Mouse (Mus musculus) neural tube, embryonic 11.5 days (tissue): ENCODE results near the gene Mrps9. TPM values are rescaled to one million over a fixed set of nuclear protein-coding genes. Genes with fewer than 3 reads are reported as not detected.

ENCODE experiments used
- ATAC-seq: fragments of 200-750 bp; cut with Nextera tagmentation; 2 replicates; pipeline ENCODE4 v1.8.0; 2017; ENCODE audit warnings: moderate number of reproducible peaks, mild to moderate bottlenecking, moderate TSS enrichment, moderate library complexity; ENCODE audit not compliant: insufficient read depth, low FRiP score, low TSS enrichment
- DNase-seq: peaks from one replicate; pipeline ENCODE4 v3.0.0-alpha.2; 2015; ENCODE audit warnings: low spot score
- H3K27ac ChIP-seq: fragments of 300-500 bp; sonication (generic); 2 replicates; pipeline ENCODE4 v1.5.1; 2014; ENCODE audit warnings: low read depth, mild to moderate bottlenecking, low read length
- H3K27me3 ChIP-seq: fragments of 300-500 bp; sonication (generic); 2 replicates; pipeline ENCODE4 v1.6.1; 2014; ENCODE audit warnings: mild to moderate bottlenecking, low read length, mixed read lengths; ENCODE audit not compliant: control insufficient read depth, insufficient read depth
- H3K36me3 ChIP-seq: fragments of 300-500 bp; sonication (generic); 2 replicates; pipeline ENCODE4 v1.6.1; 2014; ENCODE audit warnings: mild to moderate bottlenecking, low read length, moderate library complexity, mixed read lengths; ENCODE audit not compliant: control insufficient read depth, insufficient read depth
- H3K4me1 ChIP-seq: fragments of 300-500 bp; sonication (generic); 2 replicates; pipeline ENCODE4 v1.6.1; 2014; ENCODE audit warnings: low read length, mixed read lengths; ENCODE audit not compliant: control insufficient read depth, insufficient read depth
- H3K4me2 ChIP-seq: fragments of 300-500 bp; sonication (generic); 2 replicates; pipeline ENCODE4 v1.6.1; 2014; ENCODE audit warnings: low read depth, mild to moderate bottlenecking, moderate library complexity
- H3K4me3 ChIP-seq: fragments of 300-500 bp; sonication (generic); 2 replicates; pipeline ENCODE4 v1.5.1; 2014; ENCODE audit warnings: low read depth, low read length
- H3K9ac ChIP-seq: fragments of 300-500 bp; sonication (generic); 2 replicates; pipeline ENCODE4 v1.6.1; 2014; ENCODE audit warnings: mild to moderate bottlenecking, low read length
- H3K9me3 ChIP-seq: fragments of 300-500 bp; sonication (generic); 2 replicates; pipeline ENCODE4 v1.6.1; 2016; ENCODE audit warnings: low read length; ENCODE audit not compliant: control insufficient read depth
- WGBS: fragments of 180-500 bp; shearing (Covaris S2); extraction: QIAGEN DNeasy Blood & Tissue Kit; methylation state at CpG from one replicate; pipeline ENCODE4 v1.1.7; 2014; 5-methylcytosine and 5-hydroxymethylcytosine counted together
- polyA plus RNA-seq: library from polyadenylated mRNA; unstranded; fragments of >200 nt; fragmentation: Nextera tagmentation; extraction: Ambion mirVana; gene quantifications from 2 replicates; pipeline ENCODE4 v1.2.1, GENCODE M21; 2014

Mrps9 gene
- polyA plus RNA-seq, 1 experiment from 2014 or later: 58.4 TPM

- peak overlapping the region; percentile 23; the same call in 1 of the 2 replicates for H3K27ac ChIP-seq
- no peaks in the 10 kb centered on the region for H3K27me3 ChIP-seq
- no peaks in the 10 kb centered on the region for H3K9me3 ChIP-seq
- H3K4me2 ChIP-seq: peak overlapping the region; percentile 12; the same call in 1 of the 2 replicates
- whole genome bisulfite sequencing: 28% methylated on average over 22 of the region's 22 CpGs
- H3K36me3 ChIP-seq: no peaks in the 10 kb centered on the region
- no peak overlapping the region for H3K4me3 ChIP-seq
- H3K4me1 ChIP-seq: peaks cover 7% of the 10 kb centered on the region; the same call in 1 of the 2 replicates
- DNase-seq (peak; percentile 73), ATAC-seq (peak; percentile 77)
- no peak overlapping the region for H3K9ac ChIP-seq
Observed at GRCm38 (mm10) chr1:42888541-42889349, 37.7 kb downstream of the Mrps9 start.

DNA sequence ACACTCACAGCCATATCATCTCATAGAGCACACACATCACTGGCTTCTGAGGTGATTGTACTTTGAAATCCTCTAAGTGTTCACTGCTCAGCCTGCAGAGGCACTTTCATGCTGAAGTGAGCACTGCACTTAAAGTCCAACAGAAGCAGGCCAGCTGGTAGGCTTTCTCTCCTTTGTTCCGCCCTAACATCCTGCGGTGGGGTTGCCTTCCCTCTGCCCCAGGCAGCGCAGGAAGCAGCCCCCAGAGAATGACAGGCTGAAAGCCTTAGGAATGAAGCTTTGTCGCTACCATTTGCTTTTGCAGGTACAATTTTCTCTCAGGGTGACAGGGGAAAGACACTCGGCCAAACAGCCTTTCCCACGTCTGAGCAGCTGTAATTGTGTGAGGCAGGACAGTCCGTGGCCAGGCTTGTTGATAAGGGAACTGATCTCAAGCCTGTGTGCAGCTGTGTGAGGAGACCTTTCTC is 38.4 kb downstream of the Mrps9 start:
- H3K36me3 ChIP-seq: no peaks in the 10 kb centered on the region
- no peak overlapping the region for H3K4me3 ChIP-seq
- H3K27me3 ChIP-seq: no peaks in the 10 kb centered on the region
- H3K9me3 ChIP-seq: no peaks in the 10 kb centered on the region
- peak; percentile 53 for DNase-seq
- H3K9ac ChIP-seq: no peak overlapping the region
- H3K4me2 ChIP-seq: no peak overlapping the region
- H3K4me1 ChIP-seq: peaks cover 7% of the 10 kb centered on the region; the same call in 1 of the 2 replicates
- ATAC-seq: peak; percentile 39
- peak overlapping the region; percentile 67 for H3K27ac ChIP-seq
- 23% methylated on average over 7 of the region's 7 CpGs for WGBS

DNA sequence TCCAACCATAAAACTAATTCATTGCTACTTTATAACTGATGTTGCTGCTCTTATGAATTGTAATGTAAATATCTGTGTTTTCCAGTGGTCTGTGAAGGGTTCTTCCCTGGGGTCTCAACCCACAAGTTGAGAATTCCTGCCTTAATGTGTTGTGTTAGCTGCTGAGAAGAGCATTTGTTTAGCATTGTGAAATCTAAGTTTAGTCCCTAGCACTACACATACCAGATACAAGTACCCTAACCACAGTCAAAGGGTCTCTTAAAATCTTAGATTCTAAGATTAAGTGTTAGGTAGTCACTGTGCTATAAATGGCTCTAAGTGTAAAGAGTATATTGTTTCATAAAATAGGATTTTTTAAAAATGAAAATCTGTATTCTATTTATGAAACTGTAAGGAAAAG is 43.7 kb downstream of the Mrps9 start:
- H3K4me3 ChIP-seq: no peak overlapping the region
- H3K9ac ChIP-seq: no peak overlapping the region
- no peak overlapping the region for H3K27ac ChIP-seq
- H3K4me1 ChIP-seq: no peaks in the 10 kb centered on the region; the same call in 1 of the 2 replicates
- no peaks in the 10 kb centered on the region for H3K27me3 ChIP-seq
- H3K9me3 ChIP-seq: no peaks in the 10 kb centered on the region
- ATAC-seq (no peak), DNase-seq (no peak)
- H3K4me2 ChIP-seq: no peak overlapping the region
- peaks cover 1% of the 10 kb centered on the region; the same call in 1 of the 2 replicates for H3K36me3 ChIP-seq

DNA sequence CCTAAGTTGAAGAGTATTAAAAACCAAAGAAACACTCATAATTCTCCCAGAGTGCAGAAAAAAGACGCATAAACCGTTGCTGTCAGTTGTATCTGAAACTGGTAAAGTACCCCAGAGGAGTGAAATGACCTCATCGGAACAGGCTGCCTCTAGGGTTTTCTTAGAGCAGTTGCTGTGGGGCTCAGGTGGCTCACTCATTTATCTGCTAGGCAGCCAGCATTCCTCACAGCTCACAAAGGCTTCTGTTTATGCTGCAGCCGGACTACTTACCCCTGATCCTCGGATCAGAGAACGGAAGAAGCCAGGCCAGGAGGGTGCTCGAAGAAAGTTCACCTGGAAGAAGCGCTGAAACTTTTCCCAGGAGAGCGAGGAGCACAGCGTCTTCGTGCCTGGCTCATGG is 54.1 kb downstream of the Mrps9 start:
- Histone ChIP-seq H3K36me3 (peaks cover 3% of the 10 kb centered on the region), H3K27ac (no peak overlapping the region), H3K9ac (no peak overlapping the region), H3K9me3 (no peaks in the 10 kb centered on the region), H3K4me2 (no peak overlapping the region), H3K4me3 (no peak overlapping the region), H3K27me3 (no peaks in the 10 kb centered on the region), H3K4me1 (no peaks in the 10 kb centered on the region)
- no peak for ATAC-seq
- DNase-seq: peak; percentile 19
- WGBS: 91% methylated on average over 11 of the region's 11 CpGs

GRCm38 (mm10) chr1:42906696-42907095 is 55.7 kb downstream of the Mrps9 start:
- H3K27me3 ChIP-seq: no peaks in the 10 kb centered on the region
- no peak for DNase-seq
- no peaks in the 10 kb centered on the region for H3K4me1 ChIP-seq
- no peaks in the 10 kb centered on the region for H3K9me3 ChIP-seq
- ATAC-seq: no peak
- no peak overlapping the region for H3K9ac ChIP-seq
- H3K4me2 ChIP-seq: no peak overlapping the region
- H3K27ac ChIP-seq: no peak overlapping the region
- H3K4me3 ChIP-seq: no peak overlapping the region
- H3K36me3 ChIP-seq: no peaks in the 10 kb centered on the region; the same call in 1 of the 2 replicates
- 83% methylated on average over 7 of the region's 7 CpGs for WGBS

GRCm38 (mm10) chr1:42907153-42907552 is 56.1 kb downstream of the Mrps9 start:
- ATAC-seq: no peak
- WGBS: 54% methylated on average over 4 of the region's 4 CpGs
- Histone ChIP-seq H3K4me1 (no peaks in the 10 kb centered on the region), H3K9ac (no peak overlapping the region), H3K9me3 (no peaks in the 10 kb centered on the region), H3K4me3 (no peak overlapping the region), H3K27me3 (no peaks in the 10 kb centered on the region), H3K27ac (no peak overlapping the region), H3K36me3 (no peaks in the 10 kb centered on the region; the same call in 1 of the 2 replicates), H3K4me2 (no peak overlapping the region)
- DNase-seq: no peak

DNA sequence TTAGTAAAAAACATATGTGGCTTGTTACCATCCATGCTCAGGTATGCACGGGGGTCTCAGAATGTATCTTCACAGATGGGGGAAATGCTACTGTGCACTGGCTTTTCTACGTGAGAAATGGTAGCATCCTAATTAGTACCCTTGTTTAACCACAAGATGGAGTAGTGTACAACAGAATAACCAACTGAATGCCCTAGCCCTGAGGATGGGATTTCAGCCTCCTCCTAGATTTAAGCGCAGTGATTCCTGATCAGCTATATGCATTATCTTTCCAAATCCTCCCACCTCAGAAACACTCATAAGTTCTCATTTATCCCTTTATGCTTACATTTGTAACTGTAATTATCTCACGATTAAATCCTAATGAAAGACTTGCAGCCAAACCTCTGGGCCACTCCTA is 64.0 kb downstream of the Mrps9 start:
- ATAC-seq (peak; percentile 67; the same call in 1 of the 2 replicates), DNase-seq (peak; percentile 15)
- Histone ChIP-seq H3K27ac (no peak overlapping the region), H3K36me3 (no peaks in the 10 kb centered on the region), H3K9ac (no peak overlapping the region), H3K4me1 (no peaks in the 10 kb centered on the region), H3K4me2 (no peak overlapping the region), H3K27me3 (no peaks in the 10 kb centered on the region), H3K9me3 (no peaks in the 10 kb centered on the region), H3K4me3 (no peak overlapping the region)
- WGBS: 17% methylated on average over 4 of the region's 4 CpGs

DNA sequence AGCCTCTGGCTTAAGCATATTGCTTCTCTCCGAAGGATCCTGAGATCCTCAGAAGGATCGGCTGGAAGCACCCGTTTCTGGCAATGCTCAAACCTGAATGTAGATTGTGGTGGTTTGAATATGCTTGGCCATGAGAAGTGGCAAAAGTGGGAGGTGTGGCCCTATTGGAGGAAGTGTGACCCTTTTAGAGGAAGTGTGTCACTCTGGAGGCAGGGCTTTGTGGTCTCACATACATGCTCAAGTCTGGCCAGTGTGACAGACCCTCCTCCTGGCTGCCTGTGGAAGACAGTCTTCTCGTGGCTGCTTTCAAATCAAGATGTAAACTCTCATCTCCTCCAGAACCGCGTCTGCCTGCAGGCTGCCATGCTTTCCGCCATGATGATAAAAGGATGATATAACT is 65.7 kb downstream of the Mrps9 start:
- Histone ChIP-seq H3K4me1 (no peaks in the 10 kb centered on the region), H3K27me3 (no peaks in the 10 kb centered on the region), H3K36me3 (no peaks in the 10 kb centered on the region), H3K9me3 (no peaks in the 10 kb centered on the region), H3K9ac (no peak overlapping the region), H3K4me3 (no peak overlapping the region), H3K27ac (no peak overlapping the region), H3K4me2 (no peak overlapping the region)
- WGBS: 87% methylated on average over 7 of the region's 7 CpGs
- ATAC-seq (no peak), DNase-seq (no peak)

DNA sequence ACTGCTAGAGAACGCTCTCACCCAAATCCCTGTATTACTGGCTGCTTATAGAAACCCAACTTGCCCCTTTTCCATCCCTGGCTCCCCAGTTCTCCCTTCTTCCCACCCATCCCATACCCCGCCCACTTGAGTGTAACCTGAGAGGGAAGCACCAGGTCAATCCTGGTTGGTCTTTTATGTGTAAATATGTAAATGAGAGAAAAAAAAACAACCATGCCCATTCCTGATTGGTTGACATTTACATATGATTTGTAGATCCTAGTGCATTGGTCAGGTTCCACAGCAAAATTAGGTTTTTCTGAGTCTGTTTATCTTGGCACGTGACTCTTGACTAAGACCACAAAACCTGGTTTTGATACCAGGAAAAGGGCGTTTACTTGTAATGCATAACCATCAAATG is 66.9 kb downstream of the Mrps9 start:
- Histone ChIP-seq H3K9ac (no peak overlapping the region), H3K4me3 (no peak overlapping the region), H3K27ac (no peak overlapping the region), H3K4me1 (no peaks in the 10 kb centered on the region), H3K27me3 (no peaks in the 10 kb centered on the region), H3K4me2 (no peak overlapping the region), H3K36me3 (no peaks in the 10 kb centered on the region), H3K9me3 (no peaks in the 10 kb centered on the region)
- ATAC-seq (peak; percentile 35; the same call in 1 of the 2 replicates), DNase-seq (peak; percentile 52)
- WGBS: 8% methylated on average over 4 of the region's 4 CpGs
